Mouse (Mus musculus) effector memory CD4-positive, alpha-beta T cell, adult 5 months (primary cell): Measurements from ENCODE around the gene Olfr215. TPM values are rescaled to one million over a fixed set of nuclear protein-coding genes. Genes with fewer than 3 reads are reported as not detected.

Source experiments
- polyA plus RNA-seq: library from polyadenylated mRNA; unstranded; fragments of 100-300 nt; shearing (Covaris generic); gene quantifications from one replicate; pipeline ENCODE4 v1.2.1, GENCODE M21; 2017

Gene Olfr215
- polyA plus RNA-seq: not detected

DNA sequence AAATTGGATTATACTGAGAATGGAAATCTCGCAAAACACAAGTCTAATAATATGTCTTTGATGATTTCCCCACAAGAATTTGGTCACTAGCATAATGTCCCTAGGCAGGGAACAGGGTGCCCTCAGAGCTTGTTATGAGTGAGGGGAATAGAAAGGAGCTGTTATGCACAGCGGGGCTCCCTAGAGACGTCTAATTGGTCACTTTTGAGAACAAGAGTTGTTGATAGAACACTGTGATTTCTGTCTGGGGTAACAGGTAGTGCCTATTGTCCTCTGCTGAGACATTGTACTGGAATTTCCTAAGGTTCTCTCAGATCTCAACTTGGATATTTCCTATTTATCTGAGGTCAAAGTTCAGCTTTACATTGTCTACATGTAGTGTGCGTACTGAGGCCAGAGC is at the start of gene Olfr215:
Gene Olfr215 (minus strand): TSS at position 101 of the 400 bp plus-strand sequence.

DNA sequence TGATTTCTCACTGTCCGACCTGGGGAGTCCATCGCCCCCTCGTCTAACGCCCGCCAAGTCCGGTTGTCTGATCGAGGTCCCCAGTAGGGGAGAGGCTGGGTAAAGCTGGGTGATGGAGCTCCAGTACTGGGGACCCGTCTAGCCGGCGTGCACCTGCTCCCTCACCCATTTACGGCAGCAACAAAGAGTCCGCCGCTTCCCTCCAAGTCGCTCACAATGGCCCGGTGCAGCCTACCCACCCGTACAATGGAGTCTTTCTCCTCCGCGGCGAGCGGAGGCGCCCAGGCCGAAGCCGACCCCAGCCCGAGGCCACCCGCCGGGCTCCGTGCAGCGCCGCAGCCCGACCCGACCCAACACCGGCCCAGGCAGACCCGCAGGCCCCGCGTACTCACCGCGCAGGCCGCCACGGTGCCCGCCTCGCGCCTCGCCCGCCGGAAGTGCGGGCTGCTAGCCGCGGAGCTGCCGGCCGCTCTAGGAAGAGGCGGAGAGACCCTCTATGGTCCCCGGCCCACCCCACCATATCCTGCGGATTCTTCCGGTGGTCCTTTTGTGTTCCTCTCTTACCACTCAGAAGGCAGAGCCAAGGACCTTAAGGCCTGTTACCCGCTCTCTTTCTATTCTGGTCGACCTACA is 44.7 kb upstream of the Olfr215 start, which contains the start of gene Zfp422:
Gene Zfp422 (minus strand): TSS at position 461 of the 633 bp plus-strand sequence.

DNA sequence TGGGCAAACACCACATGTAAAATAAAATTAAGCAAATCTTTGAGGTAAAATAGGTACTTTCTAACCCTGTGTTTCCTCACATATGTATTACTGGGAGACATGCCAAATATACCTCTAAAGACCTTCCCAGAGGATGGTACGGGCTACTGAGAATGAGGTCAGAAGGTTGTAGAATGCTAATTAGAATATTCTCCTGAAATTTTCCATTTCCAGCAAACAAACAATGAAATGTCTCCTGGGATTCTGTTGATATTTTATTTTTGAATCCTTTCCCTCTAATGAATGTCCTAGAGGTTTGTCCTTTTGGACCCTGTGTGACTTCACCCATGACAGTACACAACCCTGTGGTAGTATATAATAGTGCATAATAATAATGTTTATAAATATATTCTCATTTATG is 30.1 kb downstream of the Olfr215 start, which contains the start of gene Olfr214:
Gene Olfr214 (plus strand): TSS at position 301 of the 400 bp plus-strand sequence.

DNA sequence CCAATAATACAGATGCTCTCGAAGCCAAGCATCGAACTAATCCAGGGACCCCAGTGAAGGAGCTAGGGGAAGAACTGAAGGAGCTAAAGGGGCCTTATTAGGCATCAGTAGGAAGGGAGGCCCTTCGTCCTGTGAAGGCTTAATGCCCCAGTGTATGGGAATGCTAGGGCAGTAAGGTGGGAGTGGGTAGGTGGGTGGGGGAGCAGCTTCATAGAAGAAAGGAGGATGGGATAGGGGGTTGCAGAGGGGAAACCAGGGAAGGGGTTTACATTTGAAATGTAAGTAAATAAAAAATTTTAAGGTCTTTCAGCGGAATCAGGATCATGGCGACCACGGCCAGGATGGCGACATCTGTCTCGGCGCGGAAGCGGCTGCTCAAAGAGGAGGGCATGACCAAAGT is 33.2 kb downstream of the Olfr215 start, which contains the start of gene Gm5580:
Gene Gm5580 (plus strand): TSS at position 301 of the 400 bp plus-strand sequence.

DNA sequence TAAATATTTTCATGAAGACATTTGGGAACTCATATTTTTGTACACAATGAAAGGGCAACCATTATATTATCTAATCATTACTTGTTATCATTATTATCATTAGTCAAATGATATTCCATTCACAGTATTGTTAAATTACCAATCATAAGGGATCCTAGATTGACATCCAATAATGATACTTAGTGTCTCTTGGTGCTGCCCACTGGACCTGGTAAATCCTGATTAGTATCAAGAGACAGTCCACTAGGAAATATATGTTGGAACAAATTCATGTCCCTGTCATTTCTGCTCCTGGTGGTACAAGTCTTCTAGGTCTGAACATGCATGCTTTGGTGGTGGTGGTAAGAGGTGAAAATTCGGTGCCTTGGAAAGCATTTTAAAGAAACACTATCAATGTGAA is 45.8 kb downstream of the Olfr215 start, which contains the start of gene Olfr213:
Gene Olfr213 (plus strand): TSS at position 301 of the 400 bp plus-strand sequence.

Other genes with a start within 250 kb of the Olfr215 start
- gene March8, start 246.2 kb downstream of the Olfr215 start, polyA plus RNA-seq: 1.8 TPM
- gene Alox5, start 123.0 kb downstream of the Olfr215 start, polyA plus RNA-seq: not detected
- not detected for gene Olfr211, start 95.1 kb downstream of the Olfr215 start, polyA plus RNA-seq
- gene Olfr212, start 77.7 kb downstream of the Olfr215 start, polyA plus RNA-seq: not detected
- gene Olfr213, start 45.7 kb downstream of the Olfr215 start, polyA plus RNA-seq: not detected
- gene Gm5580, start 33.1 kb downstream of the Olfr215 start, polyA plus RNA-seq: not detected
- not detected for gene Olfr214, start 30.0 kb downstream of the Olfr215 start, polyA plus RNA-seq
- gene Zfp422, start 44.8 kb upstream of the Olfr215 start, polyA plus RNA-seq: 9.9 TPM
- gene Depp1, start 66.4 kb upstream of the Olfr215 start, polyA plus RNA-seq: not detected
- gene Rassf4, start 89.8 kb upstream of the Olfr215 start, polyA plus RNA-seq: 0.06 TPM
- gene Tmem72, start 132.7 kb upstream of the Olfr215 start, polyA plus RNA-seq: 0.06 TPM